Mouse (Mus musculus) adrenal gland, postnatal 14 days (tissue): Measurements from ENCODE around the gene Tnf. TPM values are rescaled to one million over a fixed set of nuclear protein-coding genes. Genes with fewer than 3 reads are reported as not detected.

Source experiments
- DNase-seq: peaks from one replicate; pipeline ENCODE4 v3.0.0; 2021; ENCODE audit warnings: mixed read lengths
- microRNA-seq, 2 experiments: library from miRNA; unstranded; fragments of <30 nt; microRNA quantifications; one replicate each; pipeline ENCODE4 v1.2.0; 2021
- total RNA-seq: library from RNA; stranded (reverse); gene quantifications from 2 replicates; pipeline ENCODE4 v1.2.3, GENCODE M21; 2021

The Tnf gene
- total RNA-seq, 1 experiment from 2014 or later, result 0.33 TPM

DNA sequence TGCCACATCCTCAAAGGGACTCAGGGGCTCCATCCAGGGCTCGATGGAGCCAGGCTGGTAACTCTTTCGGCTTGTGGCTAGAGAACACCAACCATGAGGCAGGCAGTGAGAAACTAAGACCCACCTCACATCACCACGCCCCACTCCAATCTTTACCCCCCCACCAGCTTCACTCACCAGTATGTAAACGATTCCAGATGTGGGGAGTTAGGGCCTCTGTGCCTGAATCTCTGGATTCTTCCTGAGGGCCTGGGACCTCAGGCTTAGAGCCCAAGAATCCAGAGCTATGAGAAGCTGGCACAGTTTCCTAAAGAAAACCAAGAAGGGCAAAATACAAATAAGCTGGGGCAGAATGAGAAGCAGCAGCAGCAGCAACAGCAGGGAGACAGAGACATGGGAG is 47.9 kb downstream of the Tnf start:
- no peak for DNase-seq

DNA sequence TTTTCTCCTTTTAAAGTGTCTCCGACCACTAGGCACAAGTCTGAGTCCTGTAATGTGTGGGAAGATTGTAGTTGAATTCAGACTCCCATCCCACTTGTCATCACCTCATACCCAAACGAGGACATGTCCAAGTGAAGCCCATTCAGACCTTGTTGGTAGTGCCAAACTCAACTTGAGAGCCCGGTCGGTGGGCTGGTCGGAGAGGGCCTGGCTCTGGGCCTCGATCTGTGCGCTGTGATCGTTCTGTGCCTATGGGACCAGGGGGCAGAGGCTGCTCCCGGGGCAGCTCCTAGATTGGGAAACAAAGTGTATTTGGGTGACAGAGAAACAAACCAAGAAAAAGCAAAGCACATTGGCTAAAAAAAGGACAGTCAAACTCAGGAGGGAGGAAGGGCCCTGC is 48.7 kb downstream of the Tnf start:
- no peak for DNase-seq

DNA sequence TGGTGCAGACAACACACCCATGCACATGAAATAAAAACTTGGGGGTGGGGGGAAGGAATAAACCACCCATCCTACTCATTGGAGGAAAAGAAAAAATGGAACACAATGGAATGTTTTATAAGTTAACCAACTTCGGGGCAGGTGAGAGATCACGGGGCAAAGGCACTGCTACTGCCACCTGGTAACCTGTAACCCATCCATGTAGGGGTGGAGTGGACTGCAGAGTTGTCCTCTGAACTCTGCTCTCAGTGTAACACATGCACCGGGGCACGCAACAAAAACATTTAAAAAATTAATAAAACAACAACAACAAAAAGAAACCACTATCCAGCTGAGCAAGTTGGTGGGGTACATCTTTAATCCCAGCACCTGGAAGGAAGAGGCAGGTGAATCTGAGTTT is 49.7 kb downstream of the Tnf start:
- no peak for DNase-seq

Small RNA genes within 50 kb of the gene (microRNA-seq; reads per million reads assigned to microRNA genes)
- gene Mir6973a (0 reads per million in 2 experiments), gene Mir6974 (0 to 0.43 reads per million in 2 experiments), gene Mir6975 (0.43 to 1.1 reads per million in 2 experiments), gene Mir8094 (0 to 1.1 reads per million in 2 experiments)

Other genes with a start within 250 kb of the Tnf start
- 29.6 and 90.6 TPM in 2 replicates for gene Hspa1b, start 242.8 kb downstream of the Tnf start, total RNA-seq
- not detected in 2 replicates for gene Gm20481, start 232.1 kb downstream of the Tnf start, total RNA-seq
- 12.7 and 38.7 TPM in 2 replicates for gene Hspa1a, start 229.9 kb downstream of the Tnf start, total RNA-seq
- 0.34 and 0.37 TPM in 2 replicates for gene Hspa1l, start 229.3 kb downstream of the Tnf start, total RNA-seq
- gene Lsm2, start 220.1 kb downstream of the Tnf start, total RNA-seq, result 39.4 and 44.2 TPM in 2 replicates
- 55.3 and 71.7 TPM in 2 replicates for gene Vars, start 201.0 kb downstream of the Tnf start, total RNA-seq
- 0.85 and 1.2 TPM in 2 replicates for gene Vwa7, start 185.4 kb downstream of the Tnf start, total RNA-seq
- 1.3 and 1.7 TPM in 2 replicates for gene Sapcd1, start 174.0 kb downstream of the Tnf start, total RNA-seq
- 1.8 and 3.6 TPM in 2 replicates for gene Msh5, start 155.3 kb downstream of the Tnf start, total RNA-seq
- gene Clic1, start 152.0 kb downstream of the Tnf start, total RNA-seq, result 83.0 and 109 TPM in 2 replicates
- gene Ddah2, start 143.0 kb downstream of the Tnf start, total RNA-seq, result 24.2 and 30.6 TPM in 2 replicates
- gene Ly6g6c, start 136.6 kb downstream of the Tnf start, total RNA-seq, result not detected in 2 replicates
- 0.26 and 0.71 TPM in 2 replicates for gene Mpig6b, start 135.8 kb downstream of the Tnf start, total RNA-seq
- gene Ly6g6e, start 125.1 kb downstream of the Tnf start, total RNA-seq, result not detected in 2 replicates
- gene Ly6g6d, start 123.9 kb downstream of the Tnf start, total RNA-seq, result 1.1 and 1.7 TPM in 2 replicates
- gene Ly6g6f, start 116.4 kb downstream of the Tnf start, total RNA-seq, result not detected in 2 replicates
- 69.7 and 76.3 TPM in 2 replicates for gene Abhd16a, start 112.7 kb downstream of the Tnf start, total RNA-seq
- gene Ly6g5c, start 93.7 kb downstream of the Tnf start, total RNA-seq, result not detected in 2 replicates
- 0.33 and 1.1 TPM in 2 replicates for gene Ly6g5b, start 86.6 kb downstream of the Tnf start, total RNA-seq
- 11.3 and 12.3 TPM in 2 replicates for gene Gpank1, start 80.6 kb downstream of the Tnf start, total RNA-seq
- 210 and 214 TPM in 2 replicates for gene Csnk2b, start 80.0 kb downstream of the Tnf start, total RNA-seq
- 23.6 and 24.8 TPM in 2 replicates for gene D17H6S53E, start 75.6 kb downstream of the Tnf start, total RNA-seq
- 3.3 and 35.6 TPM in 2 replicates for gene Apom, start 70.0 kb downstream of the Tnf start, total RNA-seq
- gene Bag6, start 66.8 kb downstream of the Tnf start, total RNA-seq, result 357 and 375 TPM in 2 replicates
- gene Prrc2a, start 37.1 kb downstream of the Tnf start, total RNA-seq, result 246 and 247 TPM in 2 replicates
- 3.3 and 5.6 TPM in 2 replicates for gene Aif1, start 25.9 kb downstream of the Tnf start, total RNA-seq
- 5.6 and 11.9 TPM in 2 replicates for gene Lst1, start 13.6 kb downstream of the Tnf start, total RNA-seq
- 4.3 and 35.6 TPM in 2 replicates for gene Ltb, start 7.6 kb downstream of the Tnf start, total RNA-seq
- 0.33 and 2.7 TPM in 2 replicates for gene Lta, start 3.3 kb upstream of the Tnf start, total RNA-seq
- gene Gm16181, start 18.8 kb upstream of the Tnf start, total RNA-seq, result 0.67 TPM in 1 of 2 replicates, not detected in the other
- gene Atp6v1g2, start 31.7 kb upstream of the Tnf start, total RNA-seq, result 7.0 and 8.2 TPM in 2 replicates
- gene Nfkbil1, start 33.8 kb upstream of the Tnf start, total RNA-seq, result 15.3 and 17.7 TPM in 2 replicates
- 200 and 232 TPM in 2 replicates for gene Ddx39b, start 39.7 kb upstream of the Tnf start, total RNA-seq
- gene H2-D1, start 60.7 kb upstream of the Tnf start, total RNA-seq, result 93.3 and 154 TPM in 2 replicates
- gene H2-Q1, start 118.4 kb upstream of the Tnf start, total RNA-seq, result 1.7 and 2.7 TPM in 2 replicates
- 0.49 and 1.3 TPM in 2 replicates for gene H2-Q2, start 140.2 kb upstream of the Tnf start, total RNA-seq
- 16.3 and 26.4 TPM in 2 replicates for gene H2-Q4, start 177.6 kb upstream of the Tnf start, total RNA-seq
- 0.74 and 7.4 TPM in 2 replicates for gene H2-Q6, start 222.8 kb upstream of the Tnf start, total RNA-seq
- 2.7 and 11.1 TPM in 2 replicates for gene H2-Q7, start 237.1 kb upstream of the Tnf start, total RNA-seq